In genomic region chr11:54356676-54357075, GRCm38 (mm10) we compare ENCODE assay signal across 10 mouse cellular contexts. TPM values are rescaled to one million over a fixed set of nuclear protein-coding genes. Genes with fewer than 3 reads are reported as not detected.
DNase-seq lines count a peak whose midpoint lies in the region; TF ChIP-seq lines count a peak whose summit lies in the region.
"Had no signal": no experiment of that assay in that cellular context is flagged by ENCODE, and none has a peak within 500 bp of the region (broad histone marks: within the 10 kb centered on the region; RNA-seq: fewer than 3 reads in every experiment).

No protein-coding gene starts in this region.

- TF ChIP-seq CTCF in heart, adult 2 months (IDR thresholded peaks at IDR 0.05), result peak; percentile 66

- no peak overlapping the region for H3K9ac ChIP-seq in heart, adult 2 months (ENCODE audit: low read depth, low read length)

- no peak overlapping the region for H3K27ac ChIP-seq in heart, adult 2 months
- no peak overlapping the region for H3K27ac ChIP-seq in heart, embryonic 10.5 days
- no peak overlapping the region for H3K27ac ChIP-seq in embryonic facial prominence, embryonic 10.5 days (replicated peaks)

- H3K9me3 ChIP-seq in heart, embryonic 10.5 days, result no peaks in the 10 kb centered on the region
- peaks cover 2% of the 10 kb centered on the region; the same call in 1 of the 2 replicates for H3K9me3 ChIP-seq in embryonic facial prominence, embryonic 10.5 days

- no peak for TF ChIP-seq EP300 in heart, adult 2 months (IDR thresholded peaks at IDR 0.05; ENCODE audit: insufficient read depth, low read depth, low read length)

- 55% methylated on average over 4 of the region's 4 CpGs for WGBS in heart, adult 2 months
- 49% methylated on average over 4 of the region's 4 CpGs for WGBS in heart, embryonic 10.5 days
- WGBS in embryonic facial prominence, embryonic 10.5 days, result 62% methylated on average over 4 of the region's 4 CpGs

- no peaks in the 10 kb centered on the region for H3K36me3 ChIP-seq in heart, adult 2 months (ENCODE audit: control insufficient read depth, insufficient read depth, low read length)
- H3K36me3 ChIP-seq in heart, embryonic 10.5 days, result no peaks in the 10 kb centered on the region
- H3K36me3 ChIP-seq in embryonic facial prominence, embryonic 10.5 days (replicated peaks), result no peaks in the 10 kb centered on the region

- DNase-seq in heart, adult 2 months, result no peak
- DNase-seq in heart, embryonic 10.5 days (ENCODE audit: low spot score), result no peak
- peak; percentile 69 for DNase-seq in 416B (ENCODE audit: low read depth)
- peak; percentile 36 for DNase-seq in MN1 (ENCODE audit: low spot score)
- DNase-seq in lung, postnatal 10 days, result peak; percentile 13
- DNase-seq in right cerebral cortex, postnatal 25 days, result no peak
- DNase-seq in embryonic facial prominence, embryonic 10.5 days (ENCODE audit: low spot score), result no peak
- DNase-seq in left cerebral cortex, postnatal 14 days (ENCODE audit: low spot score in 2 of 2), result no peak
- DNase-seq: gastrocnemius, postnatal 36 days had no signal

- H3K27me3 ChIP-seq in heart, adult 2 months (ENCODE audit: control insufficient read depth, insufficient read depth, low read length), result no peaks in the 10 kb centered on the region
- no peaks in the 10 kb centered on the region for H3K27me3 ChIP-seq in heart, embryonic 10.5 days (ENCODE audit: insufficient read depth, poor library complexity, severe bottlenecking)
- 0 out of 2 replicates have a peak, but pooled peaks cover 5% of the 10 kb centered on the region for H3K27me3 ChIP-seq in embryonic facial prominence, embryonic 10.5 days (replicated peaks; ENCODE audit: low read depth, poor library complexity, severe bottlenecking)

- no peaks in the 10 kb centered on the region for H3K4me1 ChIP-seq in heart, adult 2 months (ENCODE audit: control insufficient read depth, insufficient read depth, low read length)
- H3K4me1 ChIP-seq in heart, embryonic 10.5 days, result peaks cover 4% of the 10 kb centered on the region; the same call in 1 of the 2 replicates
- H3K4me1 ChIP-seq in embryonic facial prominence, embryonic 10.5 days, result peaks cover 25% of the 10 kb centered on the region

- H3K79me2 ChIP-seq in heart, adult 2 months (replicated peaks; ENCODE audit: control insufficient read depth, insufficient read depth, low read length), result no peaks in the 10 kb centered on the region

- intact Hi-C loops in heart, adult 2 months (cut with DNase I), result loop anchor here (2.0 to 10.0 kb wide), 2 partner anchors 118 to 178 kb away; no protein-coding TSS in a partner anchor
- intact Hi-C loops in left cerebral cortex, postnatal 14 days (cut with DNase I), result loop anchor here (5.0 to 10.0 kb wide), 2 partner anchors 121 to 232 kb away; no protein-coding TSS in a partner anchor

- no peak overlapping the region for H3K4me3 ChIP-seq in heart, adult 2 months
- H3K4me3 ChIP-seq in heart, embryonic 10.5 days, result no peak overlapping the region
- H3K4me3 ChIP-seq in embryonic facial prominence, embryonic 10.5 days, result no peak overlapping the region

- TF ChIP-seq POLR2A in heart, adult 2 months (IDR thresholded peaks at IDR 0.05; ENCODE audit: insufficient read depth, low read depth, low read length), result no peak

RNA-seq across cellular contexts. Expression of gene Meikin, which starts 13.8 kb away (rescaled TPM):
- not detected for total RNA-seq in heart, adult 2 months (2021)
- polyA plus RNA-seq in heart, adult 2 months (2012; rRNA removed), result not detected in 2 replicates
- not detected in 2 replicates for polyA plus RNA-seq in heart, embryonic 10.5 days (2016; fragmentation: Nextera tagmentation; extraction: Ambion mirVana)
- polyA plus RNA-seq in embryonic facial prominence, embryonic 10.5 days (2016; fragmentation: Nextera tagmentation; extraction: Ambion mirVana), result not detected in 2 replicates
- total RNA-seq in left cerebral cortex, postnatal 14 days (2021), result not detected
- total RNA-seq: gastrocnemius, postnatal 36 days; layer of hippocampus, adult 18-20 months had no signal

RNA-seq across cellular contexts. Expression of gene Acsl6, which starts 53.1 kb away (rescaled TPM):
- total RNA-seq in heart, adult 2 months (2021), result 1 to 10 TPM; 6.0 to 7.2 TPM
- 5.7 and 7.0 TPM in 2 replicates for polyA plus RNA-seq in heart, adult 2 months (2012; rRNA removed)
- 1.1 and 1.2 TPM in 2 replicates for polyA plus RNA-seq in heart, embryonic 10.5 days (2016; fragmentation: Nextera tagmentation; extraction: Ambion mirVana)
- 4.0 and 5.2 TPM in 2 replicates for polyA plus RNA-seq in embryonic facial prominence, embryonic 10.5 days (2016; fragmentation: Nextera tagmentation; extraction: Ambion mirVana)
- 100 to 1,000 TPM; 183 to 184 TPM for total RNA-seq in left cerebral cortex, postnatal 14 days (2021)

Comparison
In these comparisons a context has a peak if more than half of its experiments do, and no peak if none do; other contexts are left out.
1. DNase-seq: peak in 416B (single experiment), MN1 (single experiment) and lung, postnatal 10 days (single experiment); none in heart, adult 2 months (0 of 2), heart, embryonic 10.5 days (single experiment), right cerebral cortex, postnatal 25 days (single experiment), embryonic facial prominence, embryonic 10.5 days (single experiment) and left cerebral cortex, postnatal 14 days (0 of 2).